Mouse (Mus musculus) embryo, embryonic 9.5 days (tissue): ENCODE measurements at regions not wholly inside any gene's neighbourhood (a gene's known extent, or its start where the extent isn't known, plus 50 kb on each side); places are given as distances from the start of the nearest gene placed in this dataset.

Experiments used
- DNase-seq: peaks from one replicate; pipeline ENCODE4 v3.0.0-alpha.2; 2017; ENCODE audit errors: extremely low spot score

DNA sequence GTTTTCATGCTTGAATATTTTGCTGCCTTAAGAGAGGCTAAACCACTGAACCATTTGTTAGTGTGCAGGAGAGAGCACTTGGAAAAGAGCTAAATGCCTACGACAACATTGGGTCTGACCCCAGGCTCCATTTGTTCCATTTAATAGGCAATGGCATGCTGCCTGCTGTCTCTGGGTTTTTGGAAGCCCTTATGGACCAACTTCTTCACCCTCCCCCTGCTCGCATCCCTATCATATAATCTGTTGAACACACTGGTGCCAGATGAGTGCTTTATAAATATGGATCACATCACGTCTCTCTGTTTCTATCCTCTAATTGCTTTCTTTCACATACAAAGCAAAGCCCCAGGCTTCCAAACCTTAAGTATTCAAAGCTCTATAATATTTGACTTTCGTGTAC, 179.1 kb upstream of the Lrrn1 start:
- DNase-seq, result no peak

DNA sequence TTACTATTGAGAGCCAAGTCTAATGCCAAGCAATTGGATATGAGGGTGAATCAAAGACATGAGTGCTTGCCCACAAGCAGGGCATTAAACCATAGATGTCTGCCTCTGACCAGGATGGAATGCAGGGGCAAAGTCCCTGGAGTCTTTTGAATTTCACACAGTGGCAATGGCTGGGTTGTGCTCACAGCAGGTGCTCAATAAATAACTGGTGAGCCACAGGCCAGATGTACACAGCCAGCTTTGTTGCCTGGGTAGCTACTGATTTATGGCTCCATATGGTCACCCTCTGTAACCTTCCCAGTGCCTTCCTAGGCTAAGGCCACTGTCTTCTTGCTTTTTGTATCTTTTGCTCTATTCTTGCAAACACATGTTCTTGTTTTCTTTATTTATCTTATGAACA, 154.3 kb upstream of the Lrrn1 start:
- peak; percentile 17 for DNase-seq

DNA sequence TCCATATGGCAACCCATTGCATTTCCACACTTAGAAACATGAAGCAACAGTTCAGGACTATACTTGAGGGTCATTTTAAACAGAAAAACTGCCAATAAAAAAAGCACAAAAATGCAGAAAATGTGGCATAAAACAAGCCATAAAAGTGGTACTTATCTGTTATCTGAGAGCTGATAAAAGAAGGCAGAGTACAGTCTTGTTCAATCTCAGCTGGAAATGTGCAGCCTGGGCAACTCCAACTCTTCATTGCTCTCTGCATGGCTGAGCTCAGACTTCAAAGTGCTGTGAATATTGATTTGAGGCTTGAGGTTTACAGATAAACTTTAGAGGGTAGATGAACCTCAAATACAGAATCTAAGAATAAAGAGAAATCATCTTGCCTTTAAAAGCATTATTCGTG, 151.1 kb upstream of the Lrrn1 start:
- DNase-seq, result no peak

DNA sequence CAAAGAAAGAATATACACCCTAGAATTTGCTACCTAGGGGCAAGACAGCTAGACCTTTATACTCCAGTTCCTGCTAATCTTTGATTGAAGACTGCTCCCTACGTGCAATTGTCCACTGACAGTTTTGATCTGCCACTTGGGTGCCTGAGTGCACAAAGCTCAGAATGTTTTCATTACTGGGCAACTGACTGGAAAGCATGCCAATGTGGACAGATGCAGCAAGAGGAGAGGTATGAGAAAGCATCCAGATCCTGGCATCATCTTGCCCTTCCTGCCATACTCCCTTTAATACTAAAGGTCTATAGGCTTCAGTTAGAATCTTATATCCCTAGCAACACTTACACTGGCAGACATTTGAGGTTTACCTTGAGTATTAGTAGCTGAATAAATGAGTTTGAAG, 148.9 kb upstream of the Lrrn1 start:
- no peak for DNase-seq

DNA sequence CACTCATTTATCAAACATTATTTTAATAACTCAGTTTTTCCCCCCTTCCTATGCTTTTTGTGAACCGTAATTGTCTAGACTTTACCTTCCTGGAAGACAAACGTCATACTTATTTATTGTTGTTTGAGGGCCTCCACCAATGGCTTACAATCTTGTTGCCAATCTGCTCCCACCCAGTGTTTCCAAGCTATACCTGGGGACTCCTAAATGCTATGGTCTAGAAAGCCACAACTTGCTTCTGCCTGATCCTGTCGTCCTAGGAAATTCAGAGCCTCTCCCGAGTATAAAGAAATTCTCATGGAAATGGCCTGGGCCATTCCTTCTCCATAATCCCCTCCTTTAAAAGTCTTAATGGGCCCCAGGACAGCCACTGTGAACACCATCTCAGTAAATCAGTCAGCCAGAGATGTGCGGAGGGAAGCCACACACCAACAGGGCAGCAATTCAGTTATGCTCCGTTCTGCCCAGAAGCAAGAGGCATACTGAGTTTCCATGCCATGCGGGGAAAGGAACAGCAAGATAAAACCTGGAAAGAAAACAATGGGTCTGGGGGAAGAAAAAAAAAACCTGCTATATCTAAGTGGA, 143.4 kb upstream of the Lrrn1 start:
- no peak for DNase-seq

DNA sequence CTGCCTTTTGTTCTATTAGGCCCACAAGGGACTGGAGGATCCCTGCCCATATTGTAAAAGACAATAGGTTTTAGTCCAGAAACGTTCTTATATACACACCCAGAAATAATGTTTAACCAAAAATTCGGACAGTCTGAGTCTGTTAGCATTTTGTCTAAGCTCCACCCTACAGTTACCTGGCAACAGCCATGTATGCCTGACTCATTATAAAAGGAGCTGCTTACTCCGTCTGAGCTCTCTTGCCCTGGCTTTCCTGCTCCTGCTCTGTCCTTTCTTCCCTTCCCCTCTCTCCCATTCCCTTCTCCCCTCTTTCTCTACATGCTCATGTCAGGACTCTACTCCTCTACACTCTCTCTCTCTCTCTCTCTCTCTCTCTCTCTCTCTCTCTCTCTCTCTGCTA, 139.7 kb upstream of the Lrrn1 start:
- no peak for DNase-seq

DNA sequence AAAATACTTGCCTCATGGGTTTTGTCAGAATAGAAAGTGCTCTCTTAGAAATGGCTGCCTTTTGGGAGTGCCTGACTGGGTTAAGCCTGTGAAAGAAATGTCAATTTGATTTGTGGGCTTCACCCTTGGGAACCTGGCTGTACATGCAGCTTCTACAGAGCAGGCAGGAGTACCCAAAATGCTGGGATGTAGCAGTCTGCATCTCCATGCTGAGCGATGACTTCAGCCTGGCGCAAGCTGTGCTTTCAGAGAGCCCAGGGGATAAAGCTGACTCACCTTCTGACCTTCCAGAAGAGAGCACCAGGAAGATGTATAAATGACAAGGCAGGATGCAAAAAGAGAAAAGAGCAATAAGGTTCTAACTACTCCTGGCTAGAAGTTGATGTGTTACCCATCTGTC, 135.0 kb upstream of the Lrrn1 start:
- no peak for DNase-seq

DNA sequence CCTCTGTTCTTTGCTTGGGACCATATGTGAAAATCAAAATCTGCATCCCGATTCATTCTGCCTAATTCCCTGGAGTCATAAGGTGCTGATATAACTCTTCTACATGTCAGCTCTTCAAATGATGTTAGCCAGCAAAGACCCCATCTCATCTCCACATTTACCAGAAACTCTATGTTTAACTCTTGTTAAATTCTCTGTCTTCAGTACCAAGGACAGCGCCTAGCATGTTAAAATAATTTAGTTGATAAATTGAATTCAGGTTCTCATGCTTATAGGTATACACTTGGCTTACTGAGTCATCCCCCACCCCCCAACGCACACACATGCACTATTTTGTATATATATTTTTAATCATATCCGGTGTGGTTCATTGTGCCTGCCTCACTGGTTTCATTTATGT, 113.8 kb upstream of the Lrrn1 start:
- no peak for DNase-seq

DNA sequence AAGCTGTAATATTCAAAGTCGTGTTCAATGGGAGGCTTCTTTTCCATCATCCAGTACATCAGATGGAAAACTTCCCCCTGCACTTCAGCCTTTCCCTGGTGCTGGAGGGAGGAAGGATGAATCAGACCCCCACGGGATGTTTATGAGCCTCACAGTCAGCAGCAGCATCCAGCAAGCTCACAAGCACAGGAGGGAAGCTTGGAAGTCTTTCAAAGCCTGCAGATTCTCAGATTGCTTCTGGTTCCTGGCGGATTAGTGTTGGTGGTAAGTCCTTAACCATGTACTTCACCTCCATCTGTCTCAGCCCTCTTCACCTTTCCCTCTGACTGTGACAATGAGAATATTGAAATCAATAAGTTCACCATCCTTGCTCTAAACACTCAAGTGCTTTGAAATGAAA, 107.5 kb upstream of the Lrrn1 start:
- no peak for DNase-seq

DNA sequence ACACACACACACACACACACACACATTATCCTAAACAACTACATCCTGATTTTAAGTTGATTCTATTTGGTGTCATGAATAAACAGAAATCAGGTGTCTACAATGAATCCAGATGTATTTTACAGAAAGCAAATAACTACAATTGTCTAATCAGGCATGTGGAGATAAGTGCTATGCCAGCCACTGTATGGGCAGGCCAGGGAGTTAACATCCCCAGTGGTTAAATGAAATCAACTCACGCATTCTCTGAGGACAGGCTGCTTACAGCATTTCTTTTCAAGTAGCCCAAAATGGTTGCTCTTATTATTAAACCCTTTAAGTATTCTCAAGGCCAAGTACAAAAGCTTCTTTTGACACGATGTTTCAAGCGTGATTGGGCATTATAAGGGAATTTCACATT, 103.0 kb upstream of the Lrrn1 start:
- DNase-seq, result no peak

DNA sequence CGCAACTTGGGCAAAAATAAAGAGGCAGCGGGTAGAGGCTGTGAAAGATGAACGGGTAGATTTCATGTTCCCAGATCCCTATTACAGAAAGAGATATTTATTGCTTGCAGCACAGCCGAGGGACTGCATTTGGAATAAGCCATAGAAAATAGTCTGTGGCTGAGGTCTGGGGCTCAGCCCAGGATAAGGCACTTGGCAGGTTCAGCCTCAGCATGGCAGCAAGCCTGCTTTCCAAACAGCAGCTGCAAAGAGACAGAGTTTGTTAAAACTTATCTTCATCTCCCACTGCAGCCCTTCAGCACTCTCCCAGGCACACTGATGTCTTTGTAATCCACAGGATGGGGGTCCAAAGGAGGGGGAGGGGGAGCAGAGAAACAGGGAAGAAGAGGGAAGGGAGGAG, 98.5 kb upstream of the Lrrn1 start:
- no peak for DNase-seq

DNA sequence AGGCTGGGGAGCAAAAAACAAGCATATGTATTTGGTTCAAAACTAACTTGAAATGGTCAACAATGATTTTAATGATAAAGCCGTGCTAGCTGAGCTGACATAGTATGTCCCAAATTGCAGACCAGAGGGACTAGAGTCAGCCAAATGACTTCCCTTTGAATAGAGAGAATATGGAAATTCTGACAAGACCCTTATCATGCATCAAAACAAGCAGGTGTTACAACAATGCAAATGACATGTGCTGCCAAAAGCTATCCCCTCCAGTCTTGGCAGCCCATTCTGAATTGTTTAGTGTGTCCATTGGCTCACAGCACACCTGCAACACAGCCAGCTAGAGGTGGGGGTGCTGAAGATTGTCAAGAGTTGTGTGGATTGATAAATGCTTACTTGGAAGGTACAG, 87.5 kb upstream of the Lrrn1 start:
- no peak for DNase-seq

DNA sequence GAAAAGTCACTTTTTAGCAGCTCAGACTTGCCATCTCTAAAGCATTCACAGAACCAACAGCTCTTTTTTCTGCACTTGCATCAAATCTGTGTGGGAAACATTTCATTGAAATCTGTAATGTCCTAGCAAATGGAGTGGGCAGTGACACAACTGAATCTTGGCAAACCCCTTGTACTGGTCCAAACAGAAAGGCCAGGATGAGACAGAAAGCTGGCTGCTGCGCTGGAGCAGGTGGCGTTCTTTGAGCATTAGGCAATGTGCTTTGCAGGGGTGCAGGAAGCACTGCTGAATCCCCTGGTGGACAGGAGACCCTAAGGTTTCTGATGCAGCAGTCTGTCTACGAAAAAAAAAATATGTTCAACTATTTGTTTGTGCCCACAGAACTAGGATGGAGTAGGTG, 85.2 kb upstream of the Lrrn1 start:
- no peak for DNase-seq

DNA sequence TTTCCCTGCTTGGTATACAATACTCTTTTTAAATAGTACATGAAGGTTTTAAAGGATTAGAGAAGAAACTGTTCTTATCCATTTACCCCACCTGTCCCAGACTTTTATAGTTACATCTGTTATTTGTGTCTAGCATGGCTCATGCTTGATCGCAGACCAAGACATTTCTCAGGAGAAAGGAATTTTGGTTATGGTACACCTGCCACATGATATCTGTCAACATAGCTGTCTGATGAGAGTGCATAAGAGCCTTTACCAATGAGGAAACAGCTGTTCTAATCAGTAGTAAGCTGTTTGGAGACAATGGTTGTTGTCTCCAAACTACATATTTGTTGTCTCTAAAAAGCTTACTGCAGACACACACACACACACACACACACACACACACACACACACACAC, 70.3 kb upstream of the Lrrn1 start:
- DNase-seq, result no peak

DNA sequence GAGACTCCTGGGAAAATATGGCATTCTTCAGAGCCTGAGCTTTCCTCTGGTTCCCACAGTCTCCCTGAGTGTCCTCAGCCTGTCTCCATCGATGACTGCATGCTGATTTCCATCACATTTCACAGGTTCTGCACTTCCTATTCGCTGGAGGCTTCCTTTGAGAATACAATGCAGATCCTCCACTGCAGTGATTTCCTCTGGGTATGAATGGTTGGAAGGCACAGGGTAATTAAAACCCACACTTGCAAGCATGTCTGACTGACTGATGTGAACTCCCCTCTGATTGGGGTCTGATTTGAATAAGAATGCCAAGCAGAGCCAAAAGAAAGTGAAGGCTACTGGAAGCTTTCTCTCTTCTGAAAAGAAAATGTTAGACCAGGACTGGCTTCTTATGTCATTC, 67.1 kb upstream of the Lrrn1 start:
- peak; percentile 8 for DNase-seq

DNA sequence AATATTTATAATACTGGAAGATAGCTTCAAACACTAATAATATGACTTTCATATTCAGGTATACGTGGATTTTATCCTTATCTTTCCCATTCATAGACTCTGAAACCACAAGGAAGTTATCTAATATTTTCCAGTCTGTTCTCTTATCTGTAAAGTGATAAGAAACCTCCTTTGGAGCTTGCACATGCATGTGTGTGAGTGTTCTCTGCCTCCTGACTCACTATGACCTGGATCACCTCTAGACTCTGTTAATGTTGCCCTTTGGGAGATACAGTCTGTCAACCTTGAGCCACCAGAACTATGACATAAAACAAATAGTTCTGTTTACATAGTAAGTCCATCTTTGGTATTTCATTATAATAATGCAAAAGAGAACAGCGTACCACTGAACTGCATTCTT, 56.2 kb upstream of the Lrrn1 start:
- no peak for DNase-seq

DNA sequence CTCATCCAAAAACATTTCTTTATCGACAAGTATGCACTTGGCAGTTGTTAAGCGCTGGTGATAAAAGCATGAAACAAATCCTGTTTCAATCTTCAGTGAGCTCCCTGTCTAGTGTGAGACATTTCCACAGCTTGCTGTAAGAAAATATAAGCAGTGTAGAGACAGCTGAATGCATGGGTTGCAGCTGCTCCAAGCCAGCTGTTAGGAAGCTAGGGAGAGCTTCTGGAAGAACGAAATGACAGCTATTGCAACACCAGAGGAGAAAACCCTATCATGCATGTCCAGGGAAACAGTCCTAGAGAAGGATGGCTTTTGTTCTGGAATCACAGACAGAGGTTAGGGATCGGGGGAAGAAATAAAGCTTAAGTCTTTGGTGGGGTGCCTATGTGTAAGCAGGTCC, 55.4 kb upstream of the Lrrn1 start:
- DNase-seq, result no peak
